In genomic region chr1:185923723-185924122, GRCm38 (mm10) we compare ENCODE assay signal across 23 mouse cellular contexts.
"Had no signal": no experiment of that assay in that cellular context is flagged by ENCODE, and none has a peak within 500 bp of the region (broad histone marks: within the 10 kb centered on the region; RNA-seq: fewer than 3 reads in every experiment).

No protein-coding gene starts in this region.

- H3K9ac ChIP-seq: heart, embryonic 12.5 days; hindbrain, embryonic 12.5 days; hindbrain, embryonic 14.5 days; intestine, embryonic 15.5 days; limb, embryonic 12.5 days had no signal

- H3K27me3 ChIP-seq: heart, embryonic 12.5 days; hindbrain, embryonic 12.5 days; intestine, embryonic 15.5 days; limb, embryonic 12.5 days had no signal

- H3K9me3 ChIP-seq: hindbrain, embryonic 12.5 days; intestine, embryonic 15.5 days; limb, embryonic 10.5 days had no signal

- H3K36me3 ChIP-seq: heart, embryonic 10.5 days; heart, embryonic 12.5 days; hindbrain, embryonic 10.5 days; hindbrain, embryonic 12.5 days; intestine, embryonic 15.5 days; limb, embryonic 10.5 days; limb, embryonic 12.5 days had no signal

- H3K27ac ChIP-seq: heart, embryonic 10.5 days; hindbrain, embryonic 10.5 days; hindbrain, embryonic 12.5 days; hindbrain, embryonic 14.5 days; intestine, embryonic 15.5 days; limb, embryonic 10.5 days; limb, embryonic 12.5 days had no signal

- H3K4me3 ChIP-seq: heart, embryonic 10.5 days; heart, embryonic 12.5 days; hindbrain, embryonic 10.5 days; hindbrain, embryonic 12.5 days; intestine, embryonic 15.5 days; limb, embryonic 10.5 days; limb, embryonic 12.5 days had no signal

- H3K4me2 ChIP-seq: heart, embryonic 12.5 days; hindbrain, embryonic 12.5 days; hindbrain, embryonic 14.5 days; intestine, embryonic 15.5 days; limb, embryonic 12.5 days had no signal

- DNase-seq: gastrocnemius, postnatal 14 days; gastrocnemius, postnatal 36 days; heart, adult 18-20 months; heart, postnatal 10 days; heart, postnatal 4 days; kidney, adult 18-20 months; kidney, adult 8-10 months; kidney, postnatal 10 days; kidney, postnatal 25 days; layer of hippocampus, adult 9-11 months; layer of hippocampus, postnatal 36 days; liver had no signal

- H3K4me1 ChIP-seq: heart, embryonic 10.5 days; hindbrain, embryonic 10.5 days; hindbrain, embryonic 12.5 days; intestine, embryonic 15.5 days had no signal

- ATAC-seq: hindbrain, embryonic 16.5 days; inflammation-experienced regulatory T-cells, adult 6 months; intestine, embryonic 15.5 days; intestine, postnatal 0 days had no signal
